In the genomic region with DNA sequence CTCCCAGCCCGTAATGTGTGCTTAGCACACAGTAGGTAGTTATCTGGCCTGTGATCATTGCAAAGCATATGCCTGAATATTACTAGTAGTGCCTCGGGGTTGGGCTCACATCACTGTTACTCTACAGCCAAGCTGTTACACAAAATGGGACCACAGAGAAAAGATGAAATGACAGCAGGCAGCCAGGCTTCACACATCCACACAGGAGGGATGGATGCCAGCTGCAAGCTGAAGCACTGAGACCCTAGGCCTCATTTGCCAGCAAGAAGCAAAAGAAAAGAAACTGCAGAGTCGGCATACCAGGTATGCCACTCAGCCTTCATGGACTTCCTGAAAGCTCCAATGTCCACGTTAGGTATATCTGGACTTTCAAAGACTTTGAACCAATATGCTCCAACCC, we compare ENCODE assay signal across 12 mouse cellular contexts. TPM values are rescaled to one million over a fixed set of nuclear protein-coding genes. Genes with fewer than 3 reads are reported as not detected.
A peak's percentile ranks its signal among the peaks of the same experiment; 100 is the strongest.
DNase-seq lines count a peak whose midpoint lies in the region; ATAC-seq and TF ChIP-seq lines count a peak whose summit lies in the region.
"Had no signal": no experiment of that assay in that cellular context is flagged by ENCODE, and none has a peak within 500 bp of the region (broad histone marks: within the 10 kb centered on the region; RNA-seq: fewer than 3 reads in every experiment).

No protein-coding gene starts in this region.

- no peak for TF ChIP-seq CTCF in gastrocnemius, adult 2 months (IDR thresholded peaks at IDR 0.05)
- TF ChIP-seq CTCF in E14TG2a.4 (conservative IDR thresholded peaks at IDR 0.05; ENCODE audit: low read length), result no peak

- peak overlapping the region; percentile 95 for H3K4me2 ChIP-seq in forebrain, embryonic 16.5 days (ENCODE audit: low read length)
- peak overlapping the region; percentile 88 for H3K4me2 ChIP-seq in midbrain, embryonic 12.5 days (replicated peaks)

- no peaks in the 10 kb centered on the region for H3K9me3 ChIP-seq in E14TG2a.4 (ENCODE audit: low read length)
- H3K9me3 ChIP-seq in forebrain, embryonic 16.5 days (ENCODE audit: control insufficient read depth, low read length), result no peaks in the 10 kb centered on the region
- H3K9me3 ChIP-seq in midbrain, embryonic 12.5 days, result no peaks in the 10 kb centered on the region
- H3K9me3 ChIP-seq: limb, embryonic 15.5 days had no signal

- ATAC-seq in forebrain, embryonic 16.5 days, result peak; percentile 41
- ATAC-seq in midbrain, embryonic 12.5 days (ENCODE audit: low FRiP score, low read depth), result no peak
- ATAC-seq in erythroid progenitor cell, adult 5-6 weeks (replicated peaks; ENCODE audit: low FRiP score, poor library complexity, severe bottlenecking), result no peak

- peak overlapping the region; percentile 61; the same call in 1 of the 2 replicates for H3K9ac ChIP-seq in forebrain, embryonic 16.5 days (replicated peaks; ENCODE audit: low read depth, low read length)
- H3K9ac ChIP-seq in midbrain, embryonic 12.5 days (replicated peaks), result no peak overlapping the region

- H3K4me3 ChIP-seq in gastrocnemius, adult 2 months, result no peak overlapping the region
- peak overlapping the region; percentile 80 for H3K4me3 ChIP-seq in E14TG2a.4 (replicated peaks; ENCODE audit: low read length)
- no peak overlapping the region for H3K4me3 ChIP-seq in forebrain, embryonic 16.5 days (replicated peaks; ENCODE audit: low read length)
- H3K4me3 ChIP-seq in midbrain, embryonic 12.5 days, result no peak overlapping the region

- intact Hi-C loops in gastrocnemius, adult 2 months (cut with DNase I), result no loop called here

- H3K27ac ChIP-seq in gastrocnemius, adult 2 months, result peak overlapping the region; percentile 53
- H3K27ac ChIP-seq in forebrain, embryonic 16.5 days (ENCODE audit: low read length), result no peak overlapping the region; the same call in 1 of the 2 replicates
- no peak overlapping the region for H3K27ac ChIP-seq in midbrain, embryonic 12.5 days (replicated peaks)
- H3K27ac ChIP-seq: limb, embryonic 15.5 days had no signal

- peaks cover 45% of the 10 kb centered on the region for H3K4me1 ChIP-seq in E14TG2a.4 (replicated peaks; ENCODE audit: low read depth, low read length)
- peaks cover 18% of the 10 kb centered on the region for H3K4me1 ChIP-seq in forebrain, embryonic 16.5 days (replicated peaks; ENCODE audit: control insufficient read depth, insufficient read depth, low read length)
- H3K4me1 ChIP-seq in midbrain, embryonic 12.5 days, result peaks cover 18% of the 10 kb centered on the region

- no peak for DNase-seq in gastrocnemius, adult 2 months
- no peak for DNase-seq in gastrocnemius, adult 8-10 months (ENCODE audit: low spot score in 2 of 2)
- no peak for DNase-seq in thymus, postnatal 14 days
- DNase-seq in ovary, adult 18-20 months (ENCODE audit: low spot score), result no peak
- DNase-seq: gastrocnemius, postnatal 36 days; heart, postnatal 10 days; kidney, adult 8-10 months had no signal

- H3K36me3 ChIP-seq in E14TG2a.4 (ENCODE audit: insufficient read depth, low read length), result peaks cover 72% of the 10 kb centered on the region
- H3K36me3 ChIP-seq in forebrain, embryonic 16.5 days (ENCODE audit: control insufficient read depth, insufficient read depth), result no peaks in the 10 kb centered on the region
- 0 out of 2 replicates have a peak, but pooled peaks cover 3% of the 10 kb centered on the region for H3K36me3 ChIP-seq in midbrain, embryonic 12.5 days

- 48% methylated on average over 4 of the region's 4 CpGs for WGBS in forebrain, embryonic 16.5 days
- WGBS in midbrain, embryonic 12.5 days, result 81% methylated on average over 4 of the region's 4 CpGs

- peaks cover 34% of the 10 kb centered on the region for H3K27me3 ChIP-seq in E14TG2a.4 (ENCODE audit: insufficient read depth, low read length)
- H3K27me3 ChIP-seq in forebrain, embryonic 16.5 days (replicated peaks; ENCODE audit: control insufficient read depth, insufficient read depth, low read length), result peaks cover 2% of the 10 kb centered on the region; the same call in 1 of the 2 replicates
- peaks cover 49% of the 10 kb centered on the region for H3K27me3 ChIP-seq in midbrain, embryonic 12.5 days

RNA-seq across cellular contexts. Expression of gene Sh2b3, which starts 9.6 kb away (rescaled TPM):
- total RNA-seq in gastrocnemius, adult 2 months (2021), result 10 to 100 TPM; 11.9 to 15.4 TPM
- 10 to 100 TPM; 11.4 to 13.1 (median 12.3) TPM for total RNA-seq in gastrocnemius, adult 8-10 months (2022)
- polyA plus RNA-seq in forebrain, embryonic 16.5 days (2015; fragmentation: Nextera tagmentation; extraction: Ambion mirVana), result 5.5 and 5.9 TPM in 2 replicates
- 8.8 and 9.0 TPM in 2 replicates for polyA plus RNA-seq in midbrain, embryonic 12.5 days (2016; fragmentation: Nextera tagmentation; extraction: Ambion mirVana)
- total RNA-seq in erythroid progenitor cell, adult 5-6 weeks (2015; ENCODE audit: low replicate concordance), result 12.2 and 14.1 TPM in 2 replicates
- 4.4 and 4.6 TPM in 2 replicates for total RNA-seq in erythroid progenitor cell, adult 5-6 weeks (2017; ENCODE audit: low replicate concordance)

RNA-seq across cellular contexts. Expression of gene Pheta1, which starts 20.9 kb away (rescaled TPM):
- total RNA-seq in gastrocnemius, adult 2 months (2021), result 1 to 10 TPM; 4.7 to 6.4 TPM
- 1 to 10 TPM; 5.0 to 5.7 (median 5.2) TPM for total RNA-seq in gastrocnemius, adult 8-10 months (2022)
- polyA plus RNA-seq in forebrain, embryonic 16.5 days (2015; fragmentation: Nextera tagmentation; extraction: Ambion mirVana), result 55.7 TPM in 2 replicates
- polyA plus RNA-seq in midbrain, embryonic 12.5 days (2016; fragmentation: Nextera tagmentation; extraction: Ambion mirVana), result 53.0 and 53.5 TPM in 2 replicates
- not detected in 2 replicates for total RNA-seq in erythroid progenitor cell, adult 5-6 weeks (2015; ENCODE audit: low replicate concordance)
- total RNA-seq in erythroid progenitor cell, adult 5-6 weeks (2017; ENCODE audit: low replicate concordance), result 0.13 TPM in 1 of 2 replicates, not detected in the other

Comparison
In these comparisons a context has a peak if more than half of its experiments do, and no peak if none do; other contexts are left out.
1. RNA of gene Pheta1, which starts 20.9 kb away (total RNA-seq): 4.7 to 6.4 TPM in gastrocnemius, adult 2 months and 5.0 to 5.7 TPM in gastrocnemius, adult 8-10 months; 0.13 TPM in erythroid progenitor cell, adult 5-6 weeks; every median in the first group is over 4 times any median in the second.